Mouse (Mus musculus) bone marrow macrophage, adult 2 months (primary cell): Measurements from ENCODE around the gene Lrrc55.

ENCODE experiments used
- CTCF ChIP-seq: IDR thresholded peaks from 2 replicates; pipeline ENCODE4 v1.5.1; 2012; ENCODE audit warnings: low read depth, mild to moderate bottlenecking, low read length, moderate library complexity
- POLR2A ChIP-seq: IDR thresholded peaks from 2 replicates; pipeline ENCODE4 v1.6.1; 2012; ENCODE audit warnings: mild to moderate bottlenecking, low read depth, low read length, borderline replicate concordance

GRCm38 (mm10) chr2:85145346-85145745 is 51.7 kb downstream of the Lrrc55 start:
- TF ChIP-seq CTCF (no peak), POLR2A (no peak)
